Mouse (Mus musculus) spleen, adult 2 months (tissue): ENCODE data around the gene Ascl2. TPM values are rescaled to one million over a fixed set of nuclear protein-coding genes. Genes with fewer than 3 reads are reported as not detected.

ENCODE experiments used
- DNase-seq, 2 experiments: peaks; one replicate each; pipeline versions ENCODE4 v3.0.0 to v3.0.0-alpha.2; 2012 to 2021; ENCODE audit warnings: low spot score in 2 of 2, low read depth in 1 of 2
- H3K27ac ChIP-seq: fragments of 200-500 bp; 2 replicates; pipeline ENCODE4 v1.5.1; 2012; ENCODE audit warnings: low read length, inconsistent platforms; ENCODE audit not compliant: insufficient read depth
- H3K27me3 ChIP-seq: fragments of 200-500 bp; 2 replicates; pipeline ENCODE4 v1.6.1; 2012; ENCODE audit warnings: mild to moderate bottlenecking, moderate library complexity, low read length, inconsistent platforms; ENCODE audit not compliant: control insufficient read depth, insufficient read depth
- H3K36me3 ChIP-seq: fragments of 200-500 bp; 2 replicates; pipeline ENCODE4 v1.6.1; 2012; ENCODE audit warnings: mild to moderate bottlenecking, low read length, inconsistent platforms; ENCODE audit not compliant: control insufficient read depth, insufficient read depth
- H3K4me1 ChIP-seq: fragments of 200-500 bp; 2 replicates; pipeline ENCODE4 v1.6.1; 2011; ENCODE audit warnings: inconsistent platforms; ENCODE audit not compliant: control insufficient read depth, insufficient read depth, insufficient read length
- H3K4me3 ChIP-seq: fragments of 200-500 bp; 2 replicates; pipeline ENCODE4 v1.5.1; 2011; ENCODE audit warnings: mild to moderate bottlenecking, inconsistent platforms; ENCODE audit not compliant: insufficient read depth, insufficient read length; ENCODE audit errors: extremely low read depth
- CTCF ChIP-seq: fragments of 200-500 bp; IDR thresholded peaks from 2 replicates; pipeline ENCODE4 v1.5.1; 2011; ENCODE audit warnings: mild to moderate bottlenecking, inconsistent platforms; ENCODE audit not compliant: insufficient read depth, insufficient read length, insufficient replicate concordance; ENCODE audit errors: extremely low read depth
- POLR2A ChIP-seq: fragments of 200-500 bp; IDR thresholded peaks from 2 replicates; pipeline ENCODE4 v1.6.1; 2011; ENCODE audit warnings: low read depth, low read length, inconsistent platforms
- WGBS: fragments of 180-500 bp; shearing (Covaris S2); methylation state at CpG from one replicate; pipeline ENCODE4 v1.1.7; 2018; 5-methylcytosine and 5-hydroxymethylcytosine counted together
- polyA plus RNA-seq: library from polyadenylated mRNA; depleted of rRNA; stranded (reverse); fragments of >200 nt; gene quantifications from 2 replicates; pipeline ENCODE4 v1.2.3, GENCODE M21; 2012; rRNA removed

Gene Ascl2
- polyA plus RNA-seq = 0.27 and 0.45 TPM in 2 replicates

DNA sequence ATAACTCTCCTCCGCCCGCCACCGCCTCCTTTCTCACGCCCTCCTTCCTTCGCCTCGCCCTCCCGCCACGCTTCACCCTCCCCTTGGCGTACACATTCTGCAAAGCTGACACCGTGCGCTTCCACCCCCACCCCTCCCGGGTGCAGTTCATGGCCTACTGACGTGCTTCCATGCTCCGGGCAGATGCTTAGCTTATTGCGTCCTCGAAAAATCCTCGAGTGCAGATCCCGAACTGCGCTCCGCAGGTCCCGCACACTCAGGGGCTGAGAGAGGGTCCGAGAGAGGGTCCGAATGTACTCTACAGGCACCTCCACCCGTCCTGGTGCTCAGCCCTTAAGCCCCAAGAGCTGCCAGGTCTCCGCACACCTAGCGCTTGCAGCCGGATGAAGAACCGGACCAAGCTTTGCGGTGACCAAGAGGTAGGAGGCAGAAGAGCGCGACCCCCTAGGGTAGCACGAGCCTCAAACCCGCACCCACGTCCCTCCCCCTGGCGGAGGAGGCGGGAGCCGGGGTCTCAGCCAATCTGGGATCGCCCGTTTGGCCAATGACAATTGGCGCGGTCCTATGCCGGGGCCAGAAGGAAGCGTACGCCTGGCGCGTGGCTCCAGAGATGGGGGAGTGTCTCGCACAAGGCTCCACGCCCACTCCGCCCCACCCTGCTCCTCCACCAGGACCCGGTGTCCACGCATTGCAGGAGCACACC is at the start of gene Ascl2:
TSS of gene Ascl2 (minus strand) at position 456 of the 703 bp plus-strand sequence.
- Histone ChIP-seq H3K4me3 (peak within 1 kb of the TSS; percentile 12; the same call in 1 of the 2 replicates), H3K4me1 (peaks cover 9% of the 10 kb centered on the region), H3K27ac (no peak within 1 kb of the TSS), H3K27me3 (peaks cover 15% of the 10 kb centered on the region), H3K36me3 (no peaks in the 10 kb centered on the region)
- DNase-seq = no peak
- TF ChIP-seq POLR2A = no peak
- WGBS = 5% methylated on average over 50 of the region's 51 CpGs

DNA sequence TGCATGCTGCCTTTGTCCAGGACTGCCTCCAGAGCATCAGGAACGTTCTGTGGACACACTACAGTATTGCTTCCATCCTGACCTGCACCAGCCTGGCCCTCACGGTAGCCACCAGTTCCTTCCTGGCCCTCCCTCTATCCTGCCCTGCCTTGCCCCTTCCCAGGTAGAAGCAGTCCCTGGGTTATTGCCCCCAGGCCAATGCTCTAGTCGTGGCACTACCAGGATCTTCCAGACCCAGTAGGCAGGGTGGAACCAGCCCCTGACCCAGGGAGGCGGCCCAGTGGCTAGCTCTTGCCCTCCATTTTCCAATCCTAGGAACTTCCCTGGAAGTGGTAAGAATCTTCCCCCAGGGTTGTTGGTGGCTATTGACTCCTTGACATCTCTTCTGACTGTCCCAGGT is 48.1 kb upstream of the Ascl2 start:
- no peak overlapping the region for H3K4me3 ChIP-seq
- no peaks in the 10 kb centered on the region; the same call in 1 of the 2 replicates for H3K36me3 ChIP-seq
- H3K27ac ChIP-seq = no peak overlapping the region
- H3K27me3 ChIP-seq = no peaks in the 10 kb centered on the region
- WGBS = 88% methylated on average over 4 of the region's 4 CpGs
- H3K4me1 ChIP-seq = peaks cover 11% of the 10 kb centered on the region; the same call in 1 of the 2 replicates
- TF ChIP-seq POLR2A (no peak), CTCF (no peak)
- no peak for DNase-seq

- WGBS = 66% methylated on average over 9 of the region's 9 CpGs
- Histone ChIP-seq H3K4me3 (no peak overlapping the region), H3K36me3 (no peaks in the 10 kb centered on the region; the same call in 1 of the 2 replicates), H3K27ac (no peak overlapping the region), H3K27me3 (no peaks in the 10 kb centered on the region), H3K4me1 (peaks cover 11% of the 10 kb centered on the region; the same call in 1 of the 2 replicates)
- TF ChIP-seq CTCF = no peak
- TF ChIP-seq POLR2A = no peak
- no peak for DNase-seq
Observed at GRCm38 (mm10) chr7:143016424-143017142, 47.5 kb upstream of the Ascl2 start.

DNA sequence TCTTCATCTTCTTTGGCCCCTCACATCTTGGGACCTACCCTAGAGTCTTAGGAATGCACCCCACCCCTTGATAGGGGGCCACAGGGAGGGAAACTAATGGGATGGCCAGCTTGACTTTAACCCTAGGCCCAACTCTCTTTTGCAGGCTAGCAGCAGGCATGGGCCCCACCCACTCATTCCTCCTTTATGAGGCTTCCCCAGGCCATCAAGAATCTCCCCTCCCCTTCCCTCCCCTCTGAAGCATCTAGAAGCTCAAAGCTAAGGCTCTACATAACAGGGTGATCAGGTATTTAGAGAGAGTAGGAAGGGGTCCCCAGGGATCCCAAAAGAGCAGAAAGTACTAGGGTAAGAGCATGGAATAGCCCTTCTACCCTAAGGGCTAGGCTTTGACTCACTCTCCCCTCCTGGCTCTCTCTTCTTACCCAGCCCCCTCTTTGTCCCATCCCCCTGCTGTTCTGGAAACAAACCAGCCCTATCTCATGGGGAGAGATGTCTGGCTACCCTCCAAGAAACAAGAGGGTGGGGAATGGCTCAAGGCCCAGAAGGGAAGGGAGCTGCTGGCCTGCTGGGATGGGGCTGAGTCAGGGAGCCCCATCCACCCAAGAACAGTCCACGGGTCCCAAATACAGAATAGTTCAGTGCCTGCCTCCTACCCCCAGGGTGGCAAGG is 46.8 kb upstream of the Ascl2 start:
- Histone ChIP-seq H3K4me1 (peaks cover 9% of the 10 kb centered on the region; the same call in 1 of the 2 replicates), H3K4me3 (no peak overlapping the region), H3K27ac (no peak overlapping the region), H3K36me3 (no peaks in the 10 kb centered on the region; the same call in 1 of the 2 replicates), H3K27me3 (no peaks in the 10 kb centered on the region)
- no peak for DNase-seq
- TF ChIP-seq POLR2A (no peak), CTCF (no peak)
- 70% methylated on average over 1 of the region's 1 CpGs for WGBS

- H3K4me1 ChIP-seq = peaks cover 13% of the 10 kb centered on the region; the same call in 1 of the 2 replicates
- no peak overlapping the region for H3K27ac ChIP-seq
- WGBS = 86% methylated on average over 7 of the region's 7 CpGs
- H3K27me3 ChIP-seq = no peaks in the 10 kb centered on the region
- H3K4me3 ChIP-seq = no peak overlapping the region
- TF ChIP-seq CTCF (no peak), POLR2A (no peak)
- H3K36me3 ChIP-seq = no peaks in the 10 kb centered on the region; the same call in 1 of the 2 replicates
- DNase-seq = no peak
Observed at GRCm38 (mm10) chr7:143014862-143015659, 46.0 kb upstream of the Ascl2 start.
